Mouse (Mus musculus) layer of hippocampus, adult 8-10 months (tissue): Measurements from ENCODE around the gene Spats1. TPM values are rescaled to one million over a fixed set of nuclear protein-coding genes. Genes with fewer than 3 reads are reported as not detected.

Experiments
- total RNA-seq, 4 experiments: library from RNA; stranded (reverse); gene quantifications; 2 replicates each; pipeline ENCODE4 v1.2.4; 2022

Spats1 gene
- total RNA-seq, 4 experiments from 2014 or later = 5.0 to 7.8 (median 5.9) TPM

Other genes starting within 250 kb of the Spats1 start
- gene Cdc5l, start 41.7 kb downstream of the Spats1 start, total RNA-seq = 10 to 100 TPM; 50.3 to 60.3 (median 55.7) TPM
- gene Aars2, start 31.4 kb upstream of the Spats1 start, total RNA-seq = 10 to 100 TPM; 21.8 to 30.6 (median 24.3) TPM
- 1 to 10 TPM in 3 of 4 experiments, under 1 TPM in 1; 0.92 to 1.3 (median 1.1) TPM for gene Tcte1, start 48.0 kb upstream of the Spats1 start, total RNA-seq
- gene Tmem151b, start 74.3 kb upstream of the Spats1 start, total RNA-seq = 100 to 1,000 TPM in 3 of 4 experiments, 10 to 100 TPM in 1; 91.5 to 121 (median 111) TPM
- gene Nfkbie, start 80.3 kb upstream of the Spats1 start, total RNA-seq = 1 to 10 TPM; 2.3 to 3.3 (median 2.7) TPM
- gene Slc35b2, start 88.5 kb upstream of the Spats1 start, total RNA-seq = 10 to 100 TPM; 26.6 to 35.6 (median 30.3) TPM
- 1,000 to 10,000 TPM; 1,566 to 2,023 (median 1,742) TPM for gene Hsp90ab1, start 97.9 kb upstream of the Spats1 start, total RNA-seq
- gene Slc29a1, start 124.2 kb upstream of the Spats1 start, total RNA-seq = 10 to 100 TPM; 19.4 to 26.3 (median 21.0) TPM
- gene Mymx, start 126.7 kb upstream of the Spats1 start, total RNA-seq = not detected
- gene Capn11, start 183.9 kb upstream of the Spats1 start, total RNA-seq = 1 to 10 TPM in 1 of 4 experiments, under 1 TPM in 3; 0.22 to 1.1 (median 0.41) TPM
- gene Mrpl14, start 210.9 kb upstream of the Spats1 start, total RNA-seq = 10 to 100 TPM; 36.8 to 48.9 (median 39.1) TPM
- gene Tmem63b, start 211.5 kb upstream of the Spats1 start, total RNA-seq = 100 to 1,000 TPM; 160 to 184 (median 166) TPM